Mouse (Mus musculus) activated CD4-positive, CD25-positive, alpha-beta regulatory T cell, adult 9 weeks (primary cell): ENCODE measurements around the gene Cox19. TPM values are rescaled to one million over a fixed set of nuclear protein-coding genes. Genes with fewer than 3 reads are reported as not detected.

Experiments
- polyA plus RNA-seq: library from polyadenylated mRNA; unstranded; fragments of 100-300 nt; shearing (Covaris generic); gene quantifications from one replicate; pipeline ENCODE4 v1.2.1, GENCODE M21; 2017

Cox19 gene
- 62.4 TPM for polyA plus RNA-seq

DNA sequence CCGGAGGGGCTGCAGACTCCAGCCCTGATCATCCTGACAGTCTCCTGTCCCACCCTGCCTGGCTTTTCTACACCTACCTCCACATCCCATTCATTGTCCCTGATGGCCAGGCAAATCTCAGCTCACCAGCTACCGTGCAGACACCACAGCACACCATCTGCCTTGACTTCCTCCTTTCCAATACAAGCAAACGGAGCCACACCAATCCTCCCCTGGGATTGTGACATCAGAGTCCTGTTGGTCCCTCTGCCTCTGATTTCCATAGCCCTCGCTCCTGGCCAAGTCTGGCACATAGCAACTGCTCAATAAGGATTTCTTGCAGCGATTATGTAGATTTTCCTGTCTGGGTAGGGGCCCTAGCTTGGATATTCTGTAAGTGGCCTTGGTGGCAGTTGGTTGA is at the start of gene Cox19:
TSS of gene Cox19 (minus strand) at position 285 of the 400 bp plus-strand sequence.

GRCm38 (mm10) chr5:139377468-139378270 is 26.5 kb upstream of the Cox19 start, which contains the start of gene Gpr146:
TSS of gene Gpr146 (plus strand) at chr5:139377697.

GRCm38 (mm10) chr5:139352317-139352716 is 1.1 kb upstream of the Cox19 start, which contains the start of gene Cyp2w1:
TSS of gene Cyp2w1 (plus strand) at chr5:139352617.

DNA sequence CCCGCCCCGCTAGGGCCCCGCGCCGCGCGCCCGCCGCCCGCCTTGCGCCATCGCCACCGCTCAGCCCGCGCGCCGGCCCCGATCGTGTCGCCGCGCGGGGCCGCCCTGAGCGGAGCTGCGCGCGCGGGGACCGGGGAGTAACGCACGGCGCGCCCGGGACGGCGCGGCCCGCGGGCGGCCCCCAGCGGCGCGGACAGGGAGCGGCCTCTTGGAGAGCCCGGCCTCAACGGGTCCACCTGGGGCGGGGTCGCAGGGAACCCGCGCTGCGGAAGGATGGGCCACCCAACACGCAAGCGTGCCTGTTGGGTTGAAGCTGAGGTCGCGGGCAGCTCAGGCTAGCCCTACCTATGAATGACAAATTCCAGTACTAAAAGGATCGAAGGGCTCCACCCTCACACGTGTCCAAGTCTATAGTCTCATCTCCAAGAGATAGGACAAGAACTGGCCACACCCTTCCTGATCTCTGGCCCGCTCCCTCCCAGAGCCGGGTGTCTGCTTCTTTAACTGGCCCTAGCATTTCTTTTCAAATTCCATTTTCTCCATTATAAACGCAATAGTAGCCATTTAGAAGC is 25.7 kb downstream of the Cox19 start, which contains the start of gene Adap1:
TSS of gene Adap1 (minus strand) at position 228 of the 572 bp plus-strand sequence.

Other genes with a start within 250 kb of the Cox19 start
- gene Prkar1b, start 201.4 kb downstream of the Cox19 start, polyA plus RNA-seq: 2.0 TPM
- 13.3 TPM for gene Dnaaf5, start 201.2 kb downstream of the Cox19 start, polyA plus RNA-seq
- 52.1 TPM for gene Sun1, start 150.8 kb downstream of the Cox19 start, polyA plus RNA-seq
- gene Get4, start 99.1 kb downstream of the Cox19 start, polyA plus RNA-seq: 10.1 TPM
- 3.7 TPM for gene Adap1, start 25.8 kb downstream of the Cox19 start, polyA plus RNA-seq
- gene Cyp2w1, start 1.2 kb upstream of the Cox19 start, polyA plus RNA-seq: not detected
- 11.0 TPM for gene Gpr146, start 26.3 kb upstream of the Cox19 start, polyA plus RNA-seq
- 0.22 TPM for gene C130050O18Rik, start 53.9 kb upstream of the Cox19 start, polyA plus RNA-seq
- gene Gper1, start 71.7 kb upstream of the Cox19 start, polyA plus RNA-seq: not detected
- gene 3110082I17Rik, start 109.1 kb upstream of the Cox19 start, polyA plus RNA-seq: 7.9 TPM
- 16.1 TPM for gene Zfand2a, start 133.1 kb upstream of the Cox19 start, polyA plus RNA-seq
- not detected for gene Uncx, start 192.1 kb upstream of the Cox19 start, polyA plus RNA-seq